Mouse (Mus musculus) liver, embryonic 11.5 days (tissue): ENCODE measurements around the gene Hoxd9. TPM values are rescaled to one million over a fixed set of nuclear protein-coding genes. Genes with fewer than 3 reads are reported as not detected.

ENCODE experiments used
- ATAC-seq: fragments of 200-750 bp; cut with Nextera tagmentation; replicated peaks from 2 replicates; pipeline ENCODE4 v1.8.0; 2017; ENCODE audit warnings: moderate number of reproducible peaks, mild to moderate bottlenecking, moderate TSS enrichment, moderate library complexity; ENCODE audit not compliant: low FRiP score
- DNase-seq: peaks from one replicate; pipeline ENCODE4 v3.0.0-alpha.2; 2017; ENCODE audit warnings: low spot score
- H3K27ac ChIP-seq: fragments of 300-500 bp; sonication (generic); 2 replicates; pipeline ENCODE4 v1.5.1; 2014; ENCODE audit warnings: mild to moderate bottlenecking, low read depth, low read length, control low read depth
- H3K27me3 ChIP-seq: fragments of 300-500 bp; sonication (generic); replicated peaks from 2 replicates; pipeline ENCODE4 v1.6.1; 2014; ENCODE audit warnings: low read length, mixed read lengths; ENCODE audit not compliant: control insufficient read depth, insufficient read depth
- H3K36me3 ChIP-seq: fragments of 300-500 bp; sonication (generic); 2 replicates; pipeline ENCODE4 v1.6.1; 2014; ENCODE audit warnings: mild to moderate bottlenecking, low read length, moderate library complexity, mixed read lengths; ENCODE audit not compliant: control insufficient read depth, insufficient read depth
- H3K4me1 ChIP-seq: fragments of 300-500 bp; sonication (generic); replicated peaks from 2 replicates; pipeline ENCODE4 v1.6.1; 2014; ENCODE audit warnings: low read length, mixed read lengths; ENCODE audit not compliant: control insufficient read depth, insufficient read depth
- H3K4me2 ChIP-seq: fragments of 300-500 bp; sonication (generic); 2 replicates; pipeline ENCODE4 v1.6.1; 2014; ENCODE audit warnings: mild to moderate bottlenecking, control low read depth, moderate library complexity
- H3K4me3 ChIP-seq: fragments of 300-500 bp; sonication (generic); 2 replicates; pipeline ENCODE4 v1.5.1; 2014; ENCODE audit warnings: low read depth, low read length, control low read depth
- H3K9ac ChIP-seq: fragments of 300-500 bp; sonication (generic); 2 replicates; pipeline ENCODE4 v1.6.1; 2014; ENCODE audit warnings: low read depth, low read length, control low read depth
- H3K9me3 ChIP-seq: fragments of 300-500 bp; sonication (generic); 2 replicates; pipeline ENCODE4 v1.6.1; 2016; ENCODE audit warnings: low read length, inconsistent platforms, mixed read lengths; ENCODE audit not compliant: control insufficient read depth
- WGBS: fragments of 180-500 bp; shearing (Covaris S2); extraction: QIAGEN DNeasy Blood & Tissue Kit; methylation state at CpG from one replicate; pipeline ENCODE4 v1.1.7; 2014; 5-methylcytosine and 5-hydroxymethylcytosine counted together
- polyA plus RNA-seq: library from polyadenylated mRNA; unstranded; fragments of >200 nt; fragmentation: Nextera tagmentation; extraction: Ambion mirVana; gene quantifications from 2 replicates; pipeline ENCODE4 v1.2.1, GENCODE M21; 2014

The Hoxd9 gene
- polyA plus RNA-seq, 1 experiment from 2014 or later: 0.22 TPM

GRCm38 (mm10) chr2:74698201-74699052 is 900 bp downstream of the Hoxd9 start:
- ATAC-seq (no peak), DNase-seq (peak; percentile 56)
- Histone ChIP-seq H3K36me3 (no peaks in the 10 kb centered on the region), H3K9me3 (no peaks in the 10 kb centered on the region), H3K4me3 (peak overlapping the region; percentile 36), H3K4me2 (peak overlapping the region; percentile 50), H3K9ac (no peak overlapping the region), H3K27me3 (peaks cover 99% of the 10 kb centered on the region), H3K27ac (no peak overlapping the region), H3K4me1 (no peaks in the 10 kb centered on the region)
- under 1% methylated on average over 84 of the region's 86 CpGs for WGBS

GRCm38 (mm10) chr2:74699053-74699430 is 1.5 kb downstream of the Hoxd9 start:
- WGBS: 3% methylated on average over 17 of the region's 17 CpGs
- Histone ChIP-seq H3K9ac (no peak overlapping the region), H3K9me3 (no peaks in the 10 kb centered on the region), H3K4me3 (no peak overlapping the region), H3K36me3 (no peaks in the 10 kb centered on the region), H3K4me1 (no peaks in the 10 kb centered on the region), H3K4me2 (no peak overlapping the region), H3K27me3 (peaks cover 99% of the 10 kb centered on the region), H3K27ac (no peak overlapping the region)
- DNase-seq (peak; percentile 36), ATAC-seq (no peak)

GRCm38 (mm10) chr2:74699664-74700545 is 2.4 kb downstream of the Hoxd9 start:
- no peak overlapping the region for H3K4me2 ChIP-seq
- H3K4me1 ChIP-seq: peaks cover 2% of the 10 kb centered on the region; the same call in 1 of the 2 replicates
- no peak for ATAC-seq
- DNase-seq: peak; percentile 39
- no peak overlapping the region for H3K4me3 ChIP-seq
- no peak overlapping the region for H3K27ac ChIP-seq
- no peak overlapping the region for H3K9ac ChIP-seq
- WGBS: 11% methylated on average over 23 of the region's 23 CpGs
- H3K36me3 ChIP-seq: no peaks in the 10 kb centered on the region
- H3K9me3 ChIP-seq: no peaks in the 10 kb centered on the region
- peaks cover 99% of the 10 kb centered on the region for H3K27me3 ChIP-seq

GRCm38 (mm10) chr2:74700546-74701112 is 3.1 kb downstream of the Hoxd9 start:
- ATAC-seq: no peak
- H3K27me3 ChIP-seq: peaks cover 99% of the 10 kb centered on the region
- DNase-seq: peak; percentile 33
- no peak overlapping the region for H3K9ac ChIP-seq
- H3K4me3 ChIP-seq: no peak overlapping the region
- H3K36me3 ChIP-seq: no peaks in the 10 kb centered on the region
- no peaks in the 10 kb centered on the region for H3K9me3 ChIP-seq
- 11% methylated on average over 22 of the region's 22 CpGs for WGBS
- peaks cover 8% of the 10 kb centered on the region; the same call in 1 of the 2 replicates for H3K4me1 ChIP-seq
- no peak overlapping the region for H3K4me2 ChIP-seq
- no peak overlapping the region for H3K27ac ChIP-seq

GRCm38 (mm10) chr2:74701949-74702819 is 4.7 kb downstream of the Hoxd9 start:
- H3K27ac ChIP-seq: no peak overlapping the region
- H3K4me3 ChIP-seq: no peak overlapping the region
- H3K27me3 ChIP-seq: peaks cover 98% of the 10 kb centered on the region
- no peak overlapping the region for H3K4me2 ChIP-seq
- 16% methylated on average over 17 of the region's 17 CpGs for WGBS
- ATAC-seq (no peak), DNase-seq (peak; percentile 64)
- no peaks in the 10 kb centered on the region for H3K9me3 ChIP-seq
- H3K36me3 ChIP-seq: no peaks in the 10 kb centered on the region
- H3K9ac ChIP-seq: no peak overlapping the region
- H3K4me1 ChIP-seq: peaks cover 10% of the 10 kb centered on the region; the same call in 1 of the 2 replicates

- ATAC-seq (no peak), DNase-seq (peak; percentile 31)
- H3K4me3 ChIP-seq: no peak overlapping the region
- peaks cover 98% of the 10 kb centered on the region for H3K27me3 ChIP-seq
- 31% methylated on average over 6 of the region's 6 CpGs for WGBS
- H3K9me3 ChIP-seq: no peaks in the 10 kb centered on the region
- H3K4me2 ChIP-seq: no peak overlapping the region
- H3K9ac ChIP-seq: no peak overlapping the region
- H3K4me1 ChIP-seq: peaks cover 10% of the 10 kb centered on the region; the same call in 1 of the 2 replicates
- H3K27ac ChIP-seq: no peak overlapping the region
- no peaks in the 10 kb centered on the region for H3K36me3 ChIP-seq
Measured at GRCm38 (mm10) chr2:74702820-74703219, 5.3 kb downstream of the Hoxd9 start.

- no peaks in the 10 kb centered on the region for H3K36me3 ChIP-seq
- H3K4me1 ChIP-seq: peaks cover 10% of the 10 kb centered on the region; the same call in 1 of the 2 replicates
- 13% methylated on average over 10 of the region's 10 CpGs for WGBS
- H3K9me3 ChIP-seq: no peaks in the 10 kb centered on the region
- H3K27me3 ChIP-seq: peaks cover 98% of the 10 kb centered on the region
- H3K27ac ChIP-seq: no peak overlapping the region
- no peak for ATAC-seq
- no peak overlapping the region for H3K4me2 ChIP-seq
- H3K4me3 ChIP-seq: no peak overlapping the region
- H3K9ac ChIP-seq: no peak overlapping the region
- DNase-seq: no peak
Measured at GRCm38 (mm10) chr2:74703317-74703716, 5.8 kb downstream of the Hoxd9 start.
